In the genomic region with DNA sequence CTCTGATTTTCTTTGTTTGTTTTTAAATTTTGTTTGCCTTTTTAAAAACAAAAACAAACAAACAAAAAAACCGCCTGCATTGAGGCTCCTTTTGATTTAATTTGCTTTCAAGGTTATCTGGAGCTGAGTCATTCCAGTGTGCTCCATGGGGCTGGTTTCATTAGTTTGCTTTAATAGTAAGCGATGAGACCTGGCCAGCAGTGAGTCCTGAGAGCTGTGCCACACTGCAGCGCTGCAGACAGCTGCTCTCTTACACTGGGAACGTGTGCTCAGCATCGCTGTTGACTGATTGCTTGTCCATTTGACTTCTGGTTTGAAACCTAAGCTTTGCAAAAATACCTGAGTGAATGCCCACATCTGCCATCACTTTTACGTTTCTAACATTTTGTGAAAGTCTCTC, we compare ENCODE assay signal across 21 mouse cellular contexts. TPM values are rescaled to one million over a fixed set of nuclear protein-coding genes. Genes with fewer than 3 reads are reported as not detected.
"Had no signal": no experiment of that assay in that cellular context is flagged by ENCODE, and none has a peak within 500 bp of the region (broad histone marks: within the 10 kb centered on the region; RNA-seq: fewer than 3 reads in every experiment).

No protein-coding gene starts in this region.

- H3K9me3 ChIP-seq: limb, embryonic 10.5 days; limb, embryonic 13.5 days; liver, embryonic 12.5 days; liver, embryonic 15.5 days; midbrain, embryonic 12.5 days; neural tube, embryonic 13.5 days; stomach, embryonic 15.5 days had no signal

- DNase-seq: kidney, postnatal 25 days; layer of hippocampus, adult 9-11 months; liver; lung, adult 2 months; lung, postnatal 14 days; retina, postnatal 1 day; right cerebral cortex, postnatal 25 days; spleen, adult 18-20 months; thymus, postnatal 25 days had no signal

- H3K4me3 ChIP-seq: layer of hippocampus, adult 2 months; limb, embryonic 10.5 days; limb, embryonic 13.5 days; liver, embryonic 12.5 days; liver, embryonic 15.5 days; midbrain, embryonic 12.5 days; myocyte; neural tube, embryonic 13.5 days; stomach, embryonic 15.5 days had no signal

- H3K4me1 ChIP-seq: limb, embryonic 10.5 days; limb, embryonic 13.5 days; midbrain, embryonic 12.5 days; stomach, embryonic 15.5 days had no signal

- H3K9ac ChIP-seq: limb, embryonic 13.5 days; liver, embryonic 12.5 days; liver, embryonic 15.5 days; midbrain, embryonic 12.5 days; neural tube, embryonic 13.5 days; stomach, embryonic 15.5 days had no signal

- H3K27me3 ChIP-seq: limb, embryonic 13.5 days; liver, embryonic 12.5 days; liver, embryonic 15.5 days; midbrain, embryonic 12.5 days; neural tube, embryonic 13.5 days; stomach, embryonic 15.5 days had no signal

- ATAC-seq: liver, embryonic 12.5 days; midbrain, embryonic 16.5 days had no signal

- H3K27ac ChIP-seq: kidney, postnatal 0 days; layer of hippocampus, adult 2 months; limb, embryonic 10.5 days; limb, embryonic 13.5 days; liver, embryonic 12.5 days; liver, embryonic 15.5 days; midbrain, embryonic 12.5 days; neural tube, embryonic 13.5 days; stomach, embryonic 15.5 days had no signal

- H3K4me2 ChIP-seq: limb, embryonic 13.5 days; liver, embryonic 12.5 days; liver, embryonic 15.5 days; midbrain, embryonic 12.5 days; neural tube, embryonic 13.5 days; stomach, embryonic 15.5 days had no signal

RNA-seq across cellular contexts. Expression of a gene that starts 26.1 kb away (rescaled TPM):
- total RNA-seq: monocyte, adult 5-6 weeks had no signal
